Mouse (Mus musculus): ENCODE measurements at regions not wholly inside any gene's neighbourhood (a gene's known extent, or its start where the extent isn't known, plus 50 kb on each side); places are given as distances from the start of the nearest gene placed in this dataset.

DNA sequence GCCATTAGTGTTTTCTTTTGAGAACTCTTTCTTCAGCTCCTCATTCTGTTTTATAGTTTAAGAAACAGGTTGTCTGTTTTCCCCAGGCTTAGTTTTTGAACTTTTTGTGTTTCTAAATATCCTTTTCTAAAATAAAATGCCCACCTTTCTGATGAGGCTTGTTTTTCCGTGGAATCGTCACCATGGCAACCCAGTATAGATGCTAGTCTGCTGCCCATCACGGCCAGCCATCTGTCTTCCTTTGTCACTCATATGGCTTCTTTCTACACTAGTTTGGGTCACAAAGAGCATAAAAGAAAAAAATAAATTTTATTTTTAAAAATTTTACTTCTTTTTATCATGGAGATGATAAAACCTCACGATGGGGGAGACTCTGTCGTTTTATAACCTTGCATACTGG, 93.7 kb upstream of the Cox10 start:
- TF ChIP-seq CTCF (IDR thresholded peaks at IDR 0.05): no peak
- TF ChIP-seq EP300 (IDR thresholded peaks at IDR 0.05): no peak
